Mouse (Mus musculus) mouse embryonic stem cell (cell line): Measurements from ENCODE around the gene Olfr1223.
"Not testable (repeated sequence)": the region's sequence is repeated elsewhere in the genome, so short reads cannot be mapped to it uniquely, and the experiment has no call there.

Source experiments
- in situ Hi-C, 2 experiments: fragments of 300-500 bp; cut with MboI; formaldehyde crosslinking; loops; 1 replicate in 1 of 2; 3 replicates in 1 of 2; pipeline ENCODE4 v1.14.3; 2019 to 2020; ENCODE audit warnings: low sequenced_read_pairs in 2 of 2, low pct_unique_long_range_greater_than_20kb in 1 of 2, mixed read lengths in 1 of 2; ENCODE audit not compliant: unreplicated experiment in 1 of 2

The Olfr1223 gene

DNA sequence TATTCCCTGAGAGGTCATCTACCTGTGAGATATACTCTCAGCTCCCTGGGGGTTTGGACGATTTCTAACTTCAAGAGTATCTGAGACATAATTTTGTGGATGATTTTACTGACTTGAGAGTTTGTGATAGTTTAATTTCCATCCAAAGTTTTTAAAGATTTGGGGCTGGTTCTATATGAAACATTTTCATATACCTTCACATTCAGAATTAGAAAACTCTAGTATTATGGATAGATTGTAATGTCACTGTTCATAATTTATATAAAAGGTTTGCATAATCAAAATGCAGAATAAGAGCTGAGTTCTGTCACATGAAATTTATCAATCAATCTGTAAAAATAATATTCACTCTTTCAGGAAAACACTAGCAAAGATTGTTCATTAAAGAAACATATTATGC lies at the start of gene Olfr1223:
TSS of gene Olfr1223 (minus strand) at position 101 of the 400 bp plus-strand sequence.
- in situ Hi-C loops: no loop called here

GRCm38 (mm10) chr2:89199948-89200347 lies 48.6 kb upstream of the Olfr1223 start, which contains the start of gene Olfr1226:
TSS of gene Olfr1226 (minus strand) at chr2:89200048.
- in situ Hi-C loops: no loop called here

- in situ Hi-C loops: no loop called here
Measured at GRCm38 (mm10) chr2:89196325-89196982, 45.1 kb upstream of the Olfr1223 start.

- in situ Hi-C loops: no loop called here
Measured at GRCm38 (mm10) chr2:89174569-89174968, 23.2 kb upstream of the Olfr1223 start, which contains the start of gene Olfr1225. TSS of gene Olfr1225 (minus strand) at chr2:89174669.

DNA sequence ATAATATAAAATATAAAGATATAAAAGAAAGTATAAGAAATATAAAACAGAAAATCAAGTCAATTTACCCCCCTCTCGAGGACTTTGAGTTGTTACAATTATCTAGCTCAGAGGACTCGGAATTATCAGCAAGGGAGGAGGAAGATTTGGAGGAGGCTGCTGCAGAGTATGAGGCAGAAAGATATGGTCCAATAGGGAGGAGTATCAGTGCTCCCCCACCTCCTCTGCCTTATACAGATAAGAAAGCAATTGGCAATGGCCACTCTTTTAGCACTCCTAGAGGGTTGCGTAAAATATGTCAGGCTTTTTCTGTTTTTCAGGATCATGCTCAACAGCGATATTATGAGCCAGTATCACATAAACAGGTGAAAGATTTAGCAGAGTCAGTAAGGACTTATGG lies 13.4 kb upstream of the Olfr1223 start:
- in situ Hi-C loops: not testable (repeated sequence)

- in situ Hi-C loops: not testable (repeated sequence)
Measured at GRCm38 (mm10) chr2:89163991-89164390, 12.6 kb upstream of the Olfr1223 start, which contains the start of gene Olfr1224-ps1. TSS of gene Olfr1224-ps1 (minus strand) at chr2:89164091.

GRCm38 (mm10) chr2:89132954-89133353 lies 18.4 kb downstream of the Olfr1223 start, which contains the start of gene Olfr1222:
TSS of gene Olfr1222 (minus strand) at chr2:89133054.
- in situ Hi-C loops: no loop called here

DNA sequence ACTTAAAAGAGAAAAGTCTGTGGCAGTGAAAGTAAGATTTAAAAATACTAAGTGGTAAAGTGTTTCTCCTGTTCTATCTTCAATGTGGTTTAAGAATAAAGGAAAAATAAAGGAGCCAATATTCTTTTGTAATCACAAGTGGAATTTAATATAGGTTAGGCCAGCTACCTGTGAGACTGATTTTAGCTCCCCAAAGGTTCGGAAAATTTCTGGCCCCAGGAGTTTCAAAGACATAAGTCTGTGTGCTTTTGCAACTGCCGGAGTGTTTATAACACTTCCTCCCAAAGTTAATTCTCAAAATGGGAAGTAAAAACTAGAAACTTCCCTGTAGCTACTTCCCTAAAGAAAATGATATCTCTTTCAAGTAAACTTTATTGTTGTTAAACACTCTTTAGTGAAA lies 34.2 kb downstream of the Olfr1223 start, which contains the start of gene Olfr1221:
TSS of gene Olfr1221 (minus strand) at position 101 of the 400 bp plus-strand sequence.
- in situ Hi-C loops: no loop called here

- in situ Hi-C loops: no loop called here
Measured at GRCm38 (mm10) chr2:89106735-89107134, 44.6 kb downstream of the Olfr1223 start, which contains the start of gene Olfr1220. TSS of gene Olfr1220 (minus strand) at chr2:89106835.

DNA sequence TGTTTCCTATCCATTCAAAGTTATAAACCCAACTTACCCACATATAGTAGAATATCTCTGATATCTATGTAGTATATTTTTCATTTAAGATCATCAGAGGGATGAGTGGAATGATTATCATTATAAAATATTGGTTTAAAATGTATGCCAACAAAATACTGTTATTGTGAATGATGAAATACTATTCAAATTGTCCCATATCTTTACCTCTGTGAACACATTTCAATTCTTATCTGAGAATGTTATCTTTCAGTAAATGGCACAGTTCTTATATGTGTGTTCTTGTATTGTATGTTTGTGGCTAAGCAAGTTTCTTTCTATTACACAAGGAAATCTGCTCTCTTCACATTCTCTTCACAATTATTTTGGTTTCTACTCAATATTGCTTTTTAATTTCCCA lies 45.7 kb downstream of the Olfr1223 start:
- in situ Hi-C loops: no loop called here

- in situ Hi-C loops: no loop called here
Measured at GRCm38 (mm10) chr2:89093848-89094247, 57.5 kb downstream of the Olfr1223 start.
